Mouse (Mus musculus) embryonic facial prominence, embryonic 10.5 days (tissue): ENCODE data around the gene Ttll10. TPM values are rescaled to one million over a fixed set of nuclear protein-coding genes. Genes with fewer than 3 reads are reported as not detected.
A peak's percentile ranks its signal among the peaks of the same experiment; 100 is the strongest.

Source experiments
- DNase-seq: peaks from one replicate; pipeline ENCODE4 v3.0.0-alpha.2; 2017; ENCODE audit warnings: low spot score
- H3K27ac ChIP-seq: fragments of 300-500 bp; sonication (generic); replicated peaks from 2 replicates; pipeline ENCODE4 v1.5.1; 2016; ENCODE audit warnings: mild to moderate bottlenecking
- H3K27me3 ChIP-seq: fragments of 300-500 bp; sonication (generic); replicated peaks from 2 replicates; pipeline ENCODE4 v1.6.1; 2016; ENCODE audit warnings: low read depth, mild to moderate bottlenecking; ENCODE audit not compliant: poor library complexity, severe bottlenecking
- H3K36me3 ChIP-seq: fragments of 300-500 bp; sonication (generic); replicated peaks from 2 replicates; pipeline ENCODE4 v1.6.1; 2016; ENCODE audit warnings: mild to moderate bottlenecking, moderate library complexity
- H3K4me1 ChIP-seq: fragments of 300-500 bp; sonication (generic); 2 replicates; pipeline ENCODE4 v1.6.1; 2016
- H3K4me3 ChIP-seq: fragments of 300-500 bp; sonication (generic); 2 replicates; pipeline ENCODE4 v1.5.1; 2016; ENCODE audit warnings: mild to moderate bottlenecking, moderate library complexity
- H3K9me3 ChIP-seq: fragments of 300-500 bp; sonication (generic); 2 replicates; pipeline ENCODE4 v1.6.1; 2016; ENCODE audit warnings: mild to moderate bottlenecking
- WGBS: fragments of 180-500 bp; shearing (Covaris S2); methylation state at CpG from one replicate; pipeline ENCODE4 v1.1.7; 2016; 5-methylcytosine and 5-hydroxymethylcytosine counted together
- polyA plus RNA-seq: library from polyadenylated mRNA; unstranded; fragments of >200 nt; fragmentation: Nextera tagmentation; extraction: Ambion mirVana; gene quantifications from 2 replicates; pipeline ENCODE4 v1.2.1, GENCODE M21; 2016

The Ttll10 gene
- polyA plus RNA-seq, 1 experiment from 2014 or later: 0.95 TPM

DNA sequence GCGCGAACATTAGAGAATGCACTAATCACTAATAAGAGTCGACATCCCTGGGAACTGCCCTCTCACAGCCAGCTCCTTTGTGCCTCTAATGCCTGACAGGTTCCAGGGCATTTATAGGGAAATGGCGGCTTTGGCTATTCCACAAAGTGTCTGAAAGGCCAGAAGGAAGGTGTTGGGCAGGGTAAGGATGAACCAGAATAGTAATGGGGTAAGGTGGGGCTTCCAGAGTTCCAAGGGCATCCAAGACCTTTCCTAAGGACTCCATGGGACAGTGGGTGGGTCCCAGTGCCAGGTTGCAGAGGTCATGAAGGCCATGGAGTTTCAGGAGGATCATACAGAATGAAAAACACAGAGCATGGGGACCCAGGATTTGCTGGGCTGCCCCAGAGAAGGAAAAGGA, 24.9 kb downstream of the Ttll10 start:
- Histone ChIP-seq H3K4me1 (peaks cover 49% of the 10 kb centered on the region), H3K36me3 (peaks cover 8% of the 10 kb centered on the region), H3K4me3 (peak overlapping the region; percentile 48; the same call in 1 of the 2 replicates), H3K27ac (no peak overlapping the region), H3K27me3 (peaks cover 30% of the 10 kb centered on the region), H3K9me3 (no peaks in the 10 kb centered on the region)
- DNase-seq: no peak
- 59% methylated on average over 4 of the region's 4 CpGs for WGBS

- no peaks in the 10 kb centered on the region for H3K9me3 ChIP-seq
- peaks cover 49% of the 10 kb centered on the region for H3K4me1 ChIP-seq
- 44% methylated on average over 6 of the region's 6 CpGs for WGBS
- H3K27me3 ChIP-seq: peaks cover 30% of the 10 kb centered on the region
- DNase-seq: peak; percentile 55
- H3K4me3 ChIP-seq: no peak overlapping the region
- H3K36me3 ChIP-seq: peaks cover 13% of the 10 kb centered on the region
- H3K27ac ChIP-seq: no peak overlapping the region
Measured at GRCm38 (mm10) chr4:156033476-156034119, 25.6 kb downstream of the Ttll10 start.

- H3K36me3 ChIP-seq: peaks cover 20% of the 10 kb centered on the region
- peaks cover 30% of the 10 kb centered on the region for H3K27me3 ChIP-seq
- DNase-seq: no peak
- no peaks in the 10 kb centered on the region for H3K9me3 ChIP-seq
- 91% methylated on average over 4 of the region's 4 CpGs for WGBS
- peak overlapping the region; percentile 92 for H3K27ac ChIP-seq
- peaks cover 49% of the 10 kb centered on the region for H3K4me1 ChIP-seq
- peak overlapping the region; percentile 65 for H3K4me3 ChIP-seq
Measured at GRCm38 (mm10) chr4:156032856-156033255, 26.4 kb downstream of the Ttll10 start.

DNA sequence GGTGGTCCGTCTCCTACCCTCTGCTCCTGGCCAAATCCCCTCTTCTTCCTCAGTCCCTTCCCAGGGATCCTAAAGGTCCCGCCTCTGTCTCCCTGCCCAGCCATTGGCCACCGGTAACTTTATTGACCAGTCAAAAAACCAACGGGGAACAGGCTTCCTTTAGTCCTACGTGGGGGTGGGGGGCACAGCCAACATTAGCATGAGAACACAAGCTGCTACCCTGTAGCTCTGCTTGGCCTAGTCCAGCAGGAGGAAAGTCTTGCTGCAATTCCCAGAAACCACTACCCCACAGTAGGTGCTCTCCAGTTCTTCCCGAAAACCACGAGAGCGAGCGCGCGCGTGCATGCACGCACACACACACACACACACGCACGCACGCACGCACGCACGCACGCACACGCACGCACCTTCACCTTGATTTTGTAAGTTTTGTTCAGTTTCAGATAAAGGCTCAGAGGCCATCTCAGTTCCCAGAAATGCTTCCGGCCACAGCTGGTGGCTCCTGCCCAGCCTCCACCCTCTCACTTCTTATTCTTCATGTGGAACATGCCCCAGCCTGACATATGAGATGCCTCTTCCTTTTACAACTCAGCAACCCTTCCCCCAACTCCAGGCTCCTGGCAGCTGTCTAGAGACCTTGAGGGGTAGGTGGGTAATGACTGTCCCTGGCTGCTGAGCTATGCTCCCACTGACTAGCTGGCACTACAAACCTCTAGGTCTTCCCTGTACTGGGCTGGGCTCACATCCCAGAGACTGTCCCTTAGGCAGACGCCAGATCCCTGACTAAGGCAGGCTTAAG, 27.4 kb downstream of the Ttll10 start:
- Histone ChIP-seq H3K27ac (peak overlapping the region; percentile 92), H3K4me3 (peak overlapping the region; percentile 65), H3K9me3 (no peaks in the 10 kb centered on the region), H3K36me3 (peaks cover 31% of the 10 kb centered on the region), H3K27me3 (peaks cover 30% of the 10 kb centered on the region), H3K4me1 (peaks cover 49% of the 10 kb centered on the region)
- 1% methylated on average over 24 of the region's 24 CpGs for WGBS
- DNase-seq: peak; percentile 86

DNA sequence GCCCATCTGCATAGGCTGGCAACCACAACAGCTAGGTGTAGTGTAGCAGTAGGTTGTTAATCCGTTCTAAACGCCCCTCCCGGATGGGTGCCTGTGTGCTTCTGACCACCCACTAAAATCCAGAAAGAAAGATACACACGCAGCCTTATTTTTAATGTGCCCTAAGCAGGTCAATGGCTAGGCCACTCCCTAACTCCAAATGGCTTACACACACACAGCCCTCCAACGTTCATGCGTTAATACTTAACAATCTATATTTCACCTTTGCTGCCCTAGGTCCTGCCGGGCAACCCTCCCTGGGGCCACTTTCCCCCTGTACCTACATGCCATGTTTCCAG, 28.0 kb downstream of the Ttll10 start:
- 10% methylated on average over 7 of the region's 7 CpGs for WGBS
- no peaks in the 10 kb centered on the region for H3K9me3 ChIP-seq
- DNase-seq: no peak
- H3K36me3 ChIP-seq: peaks cover 37% of the 10 kb centered on the region
- peaks cover 49% of the 10 kb centered on the region for H3K4me1 ChIP-seq
- peak overlapping the region; percentile 92 for H3K27ac ChIP-seq
- H3K4me3 ChIP-seq: peak overlapping the region; percentile 65
- H3K27me3 ChIP-seq: peaks cover 25% of the 10 kb centered on the region

DNA sequence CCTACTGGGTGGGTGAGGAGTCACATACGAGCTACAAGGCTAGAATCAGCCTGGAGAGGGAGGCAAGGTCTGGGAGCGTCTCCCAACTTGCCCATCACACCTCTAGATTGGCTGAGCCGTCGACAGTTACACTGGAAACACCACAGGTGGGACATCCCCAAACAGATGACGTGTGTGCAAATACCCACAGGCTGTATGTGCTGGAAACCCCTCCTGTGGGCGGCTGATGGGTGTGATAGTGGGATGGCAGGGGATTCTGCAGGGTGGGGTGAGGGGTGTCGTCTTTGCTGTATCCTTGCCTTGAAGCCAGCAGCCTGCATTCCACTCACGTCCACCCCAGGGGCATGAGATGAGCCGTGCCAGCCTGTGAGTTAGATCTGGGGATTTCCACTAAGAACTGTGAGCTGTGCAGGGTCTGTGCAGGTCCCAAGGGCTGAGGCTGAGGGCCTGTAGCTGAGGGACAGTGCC, 28.5 kb downstream of the Ttll10 start:
- Histone ChIP-seq H3K36me3 (peaks cover 42% of the 10 kb centered on the region), H3K4me1 (peaks cover 48% of the 10 kb centered on the region), H3K27ac (peak overlapping the region; percentile 92), H3K9me3 (no peaks in the 10 kb centered on the region), H3K27me3 (peaks cover 20% of the 10 kb centered on the region), H3K4me3 (peak overlapping the region; percentile 65)
- 72% methylated on average over 9 of the region's 9 CpGs for whole genome bisulfite sequencing
- DNase-seq: no peak

DNA sequence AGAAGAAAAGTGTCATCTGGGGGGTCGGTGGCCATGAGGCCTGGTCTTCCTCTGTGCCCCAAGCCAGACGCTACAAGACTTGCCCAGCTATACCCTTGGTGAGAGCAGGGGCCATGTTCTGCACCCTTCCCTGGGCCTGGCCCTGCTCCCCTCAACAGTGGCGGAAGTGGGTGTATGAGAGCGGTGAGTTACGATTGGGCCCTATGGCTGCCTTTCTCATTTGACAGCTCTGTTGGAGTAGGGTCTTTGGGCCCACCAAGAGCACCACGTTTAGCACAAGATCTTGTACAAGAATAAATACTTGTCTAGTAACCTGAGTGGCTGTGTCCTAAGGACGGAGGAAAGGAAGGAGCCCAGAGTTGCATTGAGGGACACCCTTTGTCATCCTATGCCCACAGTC, 30.6 kb downstream of the Ttll10 start:
- H3K4me3 ChIP-seq: no peak overlapping the region
- H3K27ac ChIP-seq: no peak overlapping the region
- no peaks in the 10 kb centered on the region for H3K9me3 ChIP-seq
- no peaks in the 10 kb centered on the region; the same call in 1 of the 2 replicates for H3K27me3 ChIP-seq
- DNase-seq: no peak
- WGBS: 92% methylated on average over 7 of the region's 7 CpGs
- peaks cover 33% of the 10 kb centered on the region for H3K4me1 ChIP-seq
- peaks cover 45% of the 10 kb centered on the region for H3K36me3 ChIP-seq

- H3K9me3 ChIP-seq: no peaks in the 10 kb centered on the region
- no peaks in the 10 kb centered on the region for H3K27me3 ChIP-seq
- no peak within 1 kb of the TSS for H3K4me3 ChIP-seq
- DNase-seq: no peak
- 70% methylated on average over 4 of the region's 4 CpGs for WGBS
- H3K4me1 ChIP-seq: peaks cover 9% of the 10 kb centered on the region
- H3K27ac ChIP-seq: no peak within 1 kb of the TSS
- peaks cover 51% of the 10 kb centered on the region for H3K36me3 ChIP-seq
Measured at GRCm38 (mm10) chr4:156026013-156026412, 33.2 kb downstream of the Ttll10 start, which contains the start of gene Tnfrsf18. Gene Tnfrsf18 (plus strand): TSS chr4:156026164.

- Histone ChIP-seq H3K27ac (no peak overlapping the region), H3K9me3 (no peaks in the 10 kb centered on the region), H3K4me1 (no peaks in the 10 kb centered on the region), H3K4me3 (no peak overlapping the region), H3K27me3 (no peaks in the 10 kb centered on the region), H3K36me3 (peaks cover 51% of the 10 kb centered on the region)
- 95% methylated on average over 7 of the region's 7 CpGs for WGBS
- no peak for DNase-seq
Measured at GRCm38 (mm10) chr4:156024184-156024583, 35.0 kb downstream of the Ttll10 start.

DNA sequence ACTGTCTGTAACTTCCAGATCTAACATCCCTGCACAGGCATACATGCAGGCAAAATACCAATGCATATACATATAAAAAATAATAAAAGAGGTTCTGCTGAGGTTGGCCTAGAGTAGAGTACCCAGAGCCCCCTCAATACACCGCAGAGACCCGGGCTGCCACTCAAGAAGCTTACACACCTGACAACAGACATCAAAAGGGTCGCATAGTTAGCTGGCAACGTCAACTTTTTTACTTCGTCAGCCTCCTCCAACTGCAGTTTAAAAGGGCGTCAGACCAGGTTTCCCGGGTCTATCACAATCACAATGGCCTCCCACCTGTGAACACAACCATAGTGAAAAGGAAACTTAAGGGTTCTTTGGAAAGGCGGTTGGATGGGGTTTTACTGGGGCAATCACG, 35.7 kb downstream of the Ttll10 start:
- Histone ChIP-seq H3K27me3 (no peaks in the 10 kb centered on the region), H3K27ac (no peak overlapping the region), H3K9me3 (no peaks in the 10 kb centered on the region), H3K4me1 (no peaks in the 10 kb centered on the region), H3K4me3 (no peak overlapping the region), H3K36me3 (peaks cover 46% of the 10 kb centered on the region)
- DNase-seq: no peak
- WGBS: 86% methylated on average over 9 of the region's 9 CpGs

DNA sequence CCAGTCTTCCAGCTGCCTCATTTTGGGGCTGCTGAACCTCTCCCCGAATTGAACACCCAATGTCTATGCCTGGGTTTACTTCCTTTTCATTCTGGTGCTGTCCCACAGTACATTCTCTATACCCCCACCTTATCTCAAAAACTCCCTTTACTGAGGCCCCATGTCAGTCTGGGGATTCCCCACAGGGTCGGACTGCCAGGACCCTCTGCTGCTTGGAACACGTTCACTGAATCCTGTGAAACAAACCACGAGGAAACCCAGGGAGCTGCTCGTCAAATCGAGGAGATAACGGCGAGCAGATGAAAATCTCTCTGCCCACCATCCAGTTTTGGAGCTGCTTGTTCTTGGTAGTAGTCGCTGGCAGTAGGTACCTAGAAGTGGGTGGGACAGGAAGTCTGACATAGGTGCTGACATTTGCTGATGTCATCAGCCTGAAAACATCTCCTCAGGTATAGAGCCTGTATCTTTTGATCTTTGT, 37.2 kb downstream of the Ttll10 start:
- H3K27ac ChIP-seq: no peak overlapping the region
- 82% methylated on average over 9 of the region's 9 CpGs for WGBS
- no peak overlapping the region for H3K4me3 ChIP-seq
- no peak for DNase-seq
- no peaks in the 10 kb centered on the region for H3K4me1 ChIP-seq
- H3K36me3 ChIP-seq: peaks cover 34% of the 10 kb centered on the region
- H3K27me3 ChIP-seq: no peaks in the 10 kb centered on the region
- no peaks in the 10 kb centered on the region for H3K9me3 ChIP-seq

GRCm38 (mm10) chr4:156021381-156021780, 37.8 kb downstream of the Ttll10 start:
- WGBS: 80% methylated on average over 3 of the region's 3 CpGs
- no peaks in the 10 kb centered on the region for H3K9me3 ChIP-seq
- H3K4me3 ChIP-seq: no peak overlapping the region
- H3K27me3 ChIP-seq: no peaks in the 10 kb centered on the region
- no peak overlapping the region for H3K27ac ChIP-seq
- H3K36me3 ChIP-seq: peaks cover 31% of the 10 kb centered on the region
- H3K4me1 ChIP-seq: no peaks in the 10 kb centered on the region
- no peak for DNase-seq

GRCm38 (mm10) chr4:156019771-156020170, 39.4 kb downstream of the Ttll10 start:
- Histone ChIP-seq H3K4me1 (no peaks in the 10 kb centered on the region), H3K27me3 (no peaks in the 10 kb centered on the region), H3K36me3 (peaks cover 40% of the 10 kb centered on the region), H3K27ac (no peak overlapping the region), H3K9me3 (no peaks in the 10 kb centered on the region), H3K4me3 (no peak overlapping the region)
- 92% methylated on average over 12 of the region's 12 CpGs for WGBS
- DNase-seq: no peak
